Mouse (Mus musculus) brain, embryonic 14.5 days (tissue): ENCODE results near the gene Sorbs1.

Experiments used
- CTCF ChIP-seq: fragments of 200-500 bp; IDR thresholded peaks from 2 replicates; pipeline ENCODE4 v1.5.1; 2012; ENCODE audit warnings: inconsistent platforms, mild to moderate bottlenecking, moderate library complexity, borderline replicate concordance; ENCODE audit not compliant: insufficient read depth, insufficient read length; ENCODE audit errors: extremely low read depth
- POLR2A ChIP-seq: fragments of 200-500 bp; IDR thresholded peaks from 2 replicates; pipeline ENCODE4 v1.6.1; 2012; ENCODE audit warnings: mild to moderate bottlenecking, inconsistent platforms, borderline replicate concordance; ENCODE audit not compliant: poor library complexity, insufficient read depth, insufficient read length, severe bottlenecking; ENCODE audit errors: extremely low read depth

DNA sequence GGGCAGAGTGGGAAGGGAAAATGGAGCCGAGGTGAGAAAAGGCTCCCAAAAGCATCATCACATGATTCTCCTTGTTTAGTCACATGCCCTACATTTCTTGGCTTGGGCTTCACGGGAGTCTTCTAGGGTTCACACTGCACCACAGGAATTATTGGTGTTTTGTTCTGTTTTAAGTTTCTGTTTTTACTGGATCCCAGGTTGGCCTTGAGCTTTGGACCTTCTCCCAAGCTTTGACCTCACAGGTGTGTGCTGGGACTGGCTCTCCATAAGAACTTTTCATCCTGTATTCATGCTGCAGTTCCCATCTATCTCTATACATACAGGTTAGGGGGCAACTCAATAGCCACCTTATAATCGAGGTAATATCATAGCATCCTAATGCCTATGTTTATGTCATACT lies 194.4 kb downstream of the Sorbs1 start:
- TF ChIP-seq CTCF (no peak), POLR2A (no peak)
